Mouse (Mus musculus): ENCODE measurements around the gene Colca2. TPM values are rescaled to one million over a fixed set of nuclear protein-coding genes. Genes with fewer than 3 reads are reported as not detected.

Colca2 gene
- 1 to 10 TPM in 1 of 2 experiments, under 1 TPM in 1; 0.46 to 1.0 TPM for total RNA-seq (2021)

DNA sequence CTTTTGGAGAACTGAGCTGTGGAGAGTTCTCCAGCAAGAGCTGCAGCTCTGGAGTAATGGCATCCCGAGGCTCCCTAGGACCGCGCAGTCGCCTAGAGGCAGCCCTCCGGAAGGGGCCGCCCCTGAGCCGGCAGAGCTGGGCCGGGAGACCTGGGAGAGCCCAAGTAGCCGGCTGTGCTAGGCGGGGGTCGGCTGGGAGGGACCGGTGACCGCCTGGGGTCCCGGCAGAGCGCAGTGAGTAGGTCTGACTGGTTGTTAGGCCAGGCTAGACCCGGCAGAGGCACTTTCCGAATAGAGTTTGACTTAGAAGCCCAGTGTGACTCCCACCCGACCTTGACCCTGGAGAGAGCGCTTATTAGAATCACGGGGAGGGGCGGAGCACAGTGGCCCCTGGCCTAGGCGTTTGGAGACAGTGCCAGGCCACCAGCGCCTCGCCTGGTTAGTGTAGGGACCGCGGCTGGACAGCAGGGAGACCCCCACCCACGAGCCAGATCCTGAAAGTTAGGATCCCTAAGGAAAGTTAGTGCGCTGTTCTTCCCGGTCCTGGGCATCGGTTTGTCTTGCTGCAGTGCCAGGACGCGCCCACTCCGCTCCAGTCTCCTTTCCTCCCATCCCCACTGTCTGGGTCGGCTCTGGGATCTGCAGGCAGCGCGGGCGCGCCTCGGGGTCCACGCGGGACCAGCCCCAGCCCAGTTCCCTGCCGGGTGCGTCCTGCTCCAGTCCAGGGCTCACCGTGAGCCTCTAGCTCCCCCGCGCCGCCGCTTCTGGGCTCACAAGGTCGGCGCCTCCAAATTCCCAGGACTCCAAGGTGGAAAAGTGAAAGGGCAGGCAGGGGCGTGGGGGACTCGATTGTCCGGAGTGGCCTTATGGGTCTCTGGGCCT is at the start of gene Colca2:
Colca2 (minus strand) TSS at position 70 of the 882 bp plus-strand sequence.
- intact Hi-C loops (cut with DNase I), result no loop called here
- peak; percentile 70 for DNase-seq

DNA sequence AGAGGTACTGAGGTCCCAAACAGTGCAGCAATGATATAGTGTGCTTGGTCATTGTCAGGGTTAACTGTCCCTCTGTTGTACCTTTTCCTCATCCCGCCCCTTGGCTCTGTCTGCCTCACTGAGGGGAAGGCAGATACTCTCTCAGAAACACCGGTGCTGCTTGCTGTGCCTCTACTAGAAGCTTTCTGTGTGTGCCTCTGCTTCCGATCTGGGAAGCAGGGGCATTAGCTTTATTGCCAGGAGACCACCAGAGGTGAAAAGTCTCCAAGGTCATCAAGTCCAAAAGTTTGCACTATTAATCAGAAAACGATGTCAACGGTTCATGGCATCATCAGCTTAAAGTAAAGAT is 49.2 kb upstream of the Colca2 start:
- no peak for DNase-seq
- intact Hi-C loops (cut with DNase I), result no loop called here

DNA sequence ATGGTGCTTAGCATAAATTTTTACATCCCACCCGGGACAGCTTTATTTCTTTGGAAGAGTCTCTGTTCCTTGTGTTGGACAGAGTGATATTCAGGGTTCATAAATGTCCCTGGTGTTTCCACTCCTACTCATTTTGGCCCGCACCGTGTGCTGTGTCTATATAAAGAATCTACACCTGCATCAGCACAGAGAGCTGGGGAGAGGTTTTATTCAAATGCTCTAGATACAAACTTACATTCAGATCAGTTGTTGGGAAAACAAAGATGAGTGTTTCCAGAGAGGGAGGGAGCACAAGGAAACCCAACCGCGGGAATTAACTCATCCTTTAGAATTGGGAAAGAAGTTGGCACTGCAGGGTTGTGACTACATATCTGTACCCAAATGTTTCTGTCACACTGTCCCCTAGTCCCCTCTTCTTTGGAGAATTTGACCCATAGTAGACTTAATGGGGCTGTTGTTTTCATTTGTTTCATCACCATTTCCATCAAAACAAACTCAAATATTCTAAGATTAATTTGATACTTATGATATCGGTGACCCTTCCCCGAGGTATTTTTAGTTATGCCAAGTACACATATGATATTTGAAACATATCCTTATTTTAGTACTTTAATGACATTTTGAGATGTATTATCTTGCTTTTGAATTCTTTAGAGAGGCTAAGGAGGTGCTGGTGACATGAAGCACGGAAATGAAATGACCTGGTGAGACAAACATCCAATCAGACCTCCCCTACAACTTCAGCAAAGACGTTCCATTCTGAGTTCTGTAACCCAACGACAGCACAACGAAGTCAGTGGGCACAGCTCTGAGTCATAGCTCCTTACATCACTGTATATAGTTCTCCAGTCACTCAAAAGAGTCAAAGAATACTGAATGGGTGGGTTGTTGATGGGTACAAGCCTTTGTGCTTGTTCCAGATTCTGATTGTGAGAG is 48.5 kb upstream of the Colca2 start:
- DNase-seq, result no peak
- intact Hi-C loops (cut with DNase I), result no loop called here

DNA sequence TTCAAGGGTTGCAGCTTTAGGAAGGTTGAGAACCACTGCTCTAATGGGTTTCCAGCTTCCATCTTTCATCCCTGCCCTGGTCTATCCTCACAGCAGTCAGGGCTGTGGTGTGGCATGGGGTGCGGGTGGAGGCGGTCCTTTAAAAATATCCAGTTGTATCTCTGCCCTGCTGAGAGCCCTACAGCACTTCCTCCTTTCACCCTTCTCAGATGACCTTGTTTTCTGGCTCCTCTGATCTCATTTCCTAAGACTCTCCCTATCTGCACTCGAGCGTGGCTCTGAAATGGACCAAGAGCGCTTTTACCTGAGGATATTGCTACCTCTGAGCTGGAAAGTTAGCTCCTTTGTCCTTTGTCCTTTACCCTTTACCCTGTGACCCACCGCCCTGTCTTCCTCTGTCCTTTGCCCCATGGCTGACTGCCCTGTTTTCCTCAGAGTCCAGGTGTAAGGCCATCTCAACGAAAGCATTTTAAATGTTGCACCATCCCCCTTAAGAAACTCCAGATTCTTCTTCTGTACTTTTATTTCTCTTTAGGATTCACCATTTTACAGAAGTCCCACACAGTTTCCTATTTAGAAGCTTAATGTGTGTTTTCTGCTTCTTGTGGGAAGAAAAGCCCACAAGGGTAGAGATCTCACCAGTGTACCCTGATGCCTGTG is 46.2 kb upstream of the Colca2 start:
- intact Hi-C loops (cut with DNase I), result no loop called here
- no peak for DNase-seq

DNA sequence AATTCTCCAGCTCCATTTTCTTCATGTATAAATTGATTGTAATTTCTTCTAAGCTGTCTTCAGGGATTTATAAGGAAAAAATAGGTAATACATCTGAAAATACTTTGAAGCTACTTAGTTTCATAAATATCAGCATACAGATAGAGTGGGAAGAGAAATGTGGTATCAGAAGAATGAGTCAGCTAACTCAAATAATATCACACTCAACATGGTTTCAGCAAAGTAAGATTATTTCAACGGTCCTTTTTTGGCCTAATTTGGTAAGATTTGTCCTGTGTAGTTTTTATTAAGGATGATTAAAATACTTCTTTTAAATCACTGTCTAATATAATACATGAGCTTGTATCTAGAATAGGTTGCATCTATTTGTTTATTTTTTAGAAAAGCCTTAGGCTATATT is 41.7 kb upstream of the Colca2 start:
- intact Hi-C loops (cut with DNase I), result no loop called here
- no peak for DNase-seq

DNA sequence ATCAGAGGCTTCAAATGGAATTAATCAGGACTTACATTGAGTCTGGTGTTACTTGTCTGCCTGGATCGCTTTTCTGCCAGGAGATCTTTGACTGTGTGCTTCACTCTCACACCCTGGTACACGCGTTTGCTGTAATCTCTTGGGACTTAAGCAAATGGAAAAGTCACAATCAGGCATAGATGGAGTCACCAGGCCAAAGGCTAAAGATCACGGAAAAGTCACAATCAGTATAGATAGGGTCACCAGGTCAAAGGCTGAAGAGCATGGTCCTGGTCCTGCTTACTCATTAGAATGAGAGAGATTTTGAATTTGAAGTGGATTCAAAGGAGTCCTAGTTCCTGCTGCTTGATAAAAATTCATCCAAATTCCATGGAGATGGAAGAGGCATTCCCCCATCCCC is 39.9 kb upstream of the Colca2 start:
- no peak for DNase-seq
- intact Hi-C loops (cut with DNase I), result no loop called here

DNA sequence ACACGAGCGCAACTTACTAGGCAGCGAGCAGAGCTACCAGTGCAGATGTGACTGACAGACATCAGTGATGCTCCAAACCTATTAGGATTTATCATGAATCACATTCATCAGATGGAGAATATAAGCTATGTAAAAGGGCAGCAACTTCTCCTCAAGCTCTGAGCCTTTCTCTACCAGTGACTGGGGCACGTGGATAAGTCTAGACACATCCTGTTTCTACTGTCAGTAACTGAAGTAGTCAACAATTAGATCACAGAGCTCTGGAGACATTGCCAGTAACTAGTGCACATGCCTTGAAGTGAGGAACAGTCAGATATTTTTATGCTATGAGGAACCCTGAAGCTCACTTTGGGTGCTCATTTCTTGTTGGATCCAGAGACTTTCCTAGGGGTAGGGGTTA is 39.0 kb upstream of the Colca2 start:
- DNase-seq, result no peak
- intact Hi-C loops (cut with DNase I), result no loop called here

DNA sequence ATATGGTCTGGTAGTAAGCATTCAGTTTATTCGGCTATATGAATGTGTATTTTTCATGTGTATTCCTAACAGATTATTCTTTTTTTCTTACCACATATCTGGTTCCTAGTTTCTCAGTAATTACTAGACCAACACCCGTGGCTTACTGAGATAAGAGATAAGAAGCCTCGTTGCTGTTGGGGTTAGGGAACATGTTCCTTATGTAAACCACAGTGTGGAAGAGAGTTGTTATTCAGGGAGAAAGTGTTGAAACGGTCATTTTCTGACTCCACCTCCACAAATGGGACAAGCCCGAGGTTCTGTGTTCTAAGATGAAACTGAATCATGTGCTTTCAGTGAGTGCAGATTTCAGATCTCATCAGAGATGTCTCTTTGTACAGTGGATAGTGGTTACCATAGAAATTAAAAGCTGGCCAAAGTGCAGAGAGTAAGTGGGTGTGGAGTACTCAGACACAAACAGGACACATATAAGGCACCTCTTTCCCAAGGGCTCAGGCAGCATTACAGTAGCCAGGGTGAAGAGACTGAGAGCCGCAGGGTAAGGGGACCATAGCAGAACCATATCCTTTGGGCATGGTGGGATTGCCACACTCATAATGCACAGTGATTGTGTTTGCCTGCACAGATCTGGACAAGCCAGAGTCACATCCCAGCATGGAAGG is 37.2 kb upstream of the Colca2 start:
- intact Hi-C loops (cut with DNase I), result no loop called here
- DNase-seq, result no peak

DNA sequence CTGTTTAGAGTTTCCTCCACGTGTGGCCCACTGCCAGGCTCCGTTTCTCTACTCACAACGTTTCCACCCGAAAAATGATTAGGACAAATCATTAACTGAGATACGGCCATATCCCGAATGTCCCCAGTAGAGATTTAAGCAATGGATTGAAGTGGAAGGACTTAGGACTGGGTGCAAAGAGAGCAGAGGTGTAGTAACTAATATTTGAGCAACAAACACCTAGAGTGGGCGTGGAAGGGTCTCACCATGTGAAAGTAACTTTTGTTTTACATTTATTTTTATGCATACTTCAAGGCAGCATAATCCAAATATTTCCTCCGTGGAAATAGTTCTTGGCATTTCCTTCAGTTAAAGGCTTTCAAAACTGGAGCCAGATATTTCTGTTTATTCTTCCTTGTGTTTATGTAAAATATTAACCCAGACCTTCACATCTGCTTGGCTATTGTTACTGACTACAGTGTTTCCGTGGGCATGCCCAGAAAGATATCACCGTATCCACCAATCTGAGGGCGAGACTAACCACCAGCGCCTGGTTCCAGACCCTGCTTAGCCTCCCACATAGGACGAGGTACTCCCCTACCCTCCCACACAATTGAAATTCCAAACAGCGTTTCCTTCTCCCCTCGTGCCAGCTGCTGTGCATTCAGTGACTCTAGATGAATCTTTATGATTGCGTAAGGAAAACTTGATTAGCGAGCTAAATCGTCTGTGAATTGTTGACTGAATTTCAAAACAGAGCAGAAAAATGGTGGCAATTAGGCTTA is 34.4 kb upstream of the Colca2 start:
- DNase-seq, result no peak
- intact Hi-C loops (cut with DNase I), result no loop called here

DNA sequence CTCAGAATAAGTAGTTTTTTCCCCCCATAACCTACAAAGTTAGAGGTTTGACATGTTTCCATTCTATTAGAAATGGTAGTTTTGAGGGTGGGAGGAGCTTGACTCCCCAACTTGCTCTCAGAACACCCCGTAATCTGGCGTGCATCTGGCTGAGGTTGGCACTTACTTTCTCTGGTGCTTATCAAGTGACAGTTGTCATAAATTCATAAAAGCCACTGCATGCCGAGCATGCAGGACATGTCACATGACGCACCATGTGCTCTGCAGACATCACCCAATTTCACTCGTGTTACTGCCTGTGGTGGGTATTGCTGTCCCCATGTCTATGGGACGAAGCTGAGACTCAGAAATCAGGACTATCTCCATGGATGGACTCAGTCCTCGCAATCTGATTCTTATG is 32.1 kb upstream of the Colca2 start:
- DNase-seq, result no peak
- intact Hi-C loops (cut with DNase I), result no loop called here

DNA sequence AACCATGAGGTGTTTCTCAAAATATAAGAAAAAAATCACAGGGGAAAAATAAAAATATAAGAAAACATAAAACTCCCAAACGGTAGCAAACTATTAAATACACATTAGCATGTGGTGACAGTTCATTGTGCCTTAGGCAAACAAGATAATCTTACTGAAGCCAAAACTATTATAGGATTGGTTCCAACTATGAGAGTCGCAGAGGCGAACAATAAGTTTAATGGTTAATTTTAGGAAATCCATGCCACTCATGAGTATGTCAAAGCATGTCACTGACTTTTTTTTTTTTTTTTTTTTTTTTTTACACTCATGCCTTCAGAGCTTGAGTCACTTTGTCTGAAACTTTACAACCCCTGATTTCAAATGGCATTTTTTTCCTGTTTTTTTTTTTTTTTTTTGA is 28.0 kb upstream of the Colca2 start:
- intact Hi-C loops (cut with DNase I), result no loop called here
- no peak for DNase-seq

DNA sequence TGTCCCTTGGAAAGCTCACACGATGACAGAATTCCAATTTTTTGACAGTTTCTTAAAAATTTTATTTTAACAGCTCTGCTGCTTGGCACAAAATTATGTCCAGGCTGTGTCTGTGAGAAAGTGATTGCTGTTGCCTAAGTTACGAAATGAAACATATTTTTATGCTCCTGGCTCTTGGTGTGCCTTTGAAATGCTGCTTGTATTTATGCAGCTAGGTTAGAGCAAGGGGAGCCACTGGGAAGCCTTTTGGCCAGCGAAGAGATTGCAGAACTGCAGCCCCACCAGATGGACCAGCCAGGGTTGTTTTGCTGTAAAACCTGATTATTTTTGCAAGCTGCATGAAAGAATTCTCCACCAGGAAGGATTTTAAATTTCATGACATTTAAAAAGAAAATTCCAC is 26.8 kb upstream of the Colca2 start:
- no peak for DNase-seq
- intact Hi-C loops (cut with DNase I), result no loop called here

DNA sequence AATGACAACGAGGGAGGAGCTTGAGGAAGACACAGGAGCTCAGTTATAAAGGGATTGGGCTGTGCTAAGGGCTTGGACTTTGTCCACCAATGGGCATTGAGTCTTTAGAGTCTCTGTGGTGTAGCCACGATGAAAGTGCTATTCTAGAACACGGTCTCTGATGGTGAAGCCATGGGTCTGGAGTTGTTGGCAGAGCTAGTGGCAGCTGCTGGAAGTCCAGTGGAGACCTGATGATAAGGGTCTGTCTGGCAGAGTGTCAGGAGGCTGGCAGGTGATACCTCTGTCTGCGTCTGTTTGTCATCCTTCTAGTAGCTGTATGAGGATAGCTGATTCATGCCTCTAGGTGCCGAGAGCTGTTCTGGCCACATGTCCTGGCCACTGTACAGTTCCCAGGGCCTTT is 25.6 kb upstream of the Colca2 start:
- intact Hi-C loops (cut with DNase I), result no loop called here
- no peak for DNase-seq

DNA sequence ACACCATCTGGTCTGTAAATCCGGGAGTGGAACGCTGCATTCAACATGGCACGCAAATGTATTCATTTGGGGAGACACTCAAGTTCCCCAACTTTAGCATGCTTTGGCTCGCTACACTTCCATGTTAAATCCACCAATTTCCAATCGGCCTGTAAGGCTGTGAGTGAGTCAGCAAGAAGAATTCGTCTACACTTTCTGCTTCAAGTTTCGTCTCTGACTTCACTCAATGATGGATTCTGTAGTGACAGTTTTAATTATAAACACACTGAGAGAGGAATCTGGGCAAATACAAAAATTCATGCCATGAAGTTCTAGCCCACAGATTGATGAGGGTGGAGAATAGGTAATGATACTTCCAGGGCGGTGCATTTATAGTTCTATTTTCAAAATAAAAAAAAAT is 15.2 kb upstream of the Colca2 start:
- intact Hi-C loops (cut with DNase I), result loop anchor here (2.0 kb wide), 1 partner anchor 133 kb away; no protein-coding TSS in a partner anchor
- no peak for DNase-seq

DNA sequence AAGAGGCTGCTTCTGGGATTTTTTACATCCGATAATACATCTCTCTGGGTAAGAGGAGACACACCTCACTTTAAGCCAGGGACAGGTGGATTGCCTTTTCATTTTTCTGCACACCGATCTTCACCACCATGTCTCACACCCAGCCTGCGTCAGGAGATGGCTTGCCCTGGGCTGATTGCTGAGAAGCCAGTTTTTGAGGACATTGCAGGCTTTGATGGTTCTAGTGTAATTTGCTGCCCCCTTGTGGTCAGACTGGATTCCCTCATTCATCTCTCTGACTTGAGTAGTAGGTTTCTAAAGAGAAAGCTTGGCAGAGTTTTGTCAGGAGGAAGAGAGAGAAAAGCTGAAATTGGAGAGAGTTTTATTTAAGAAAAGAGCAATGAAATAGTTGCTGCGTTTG is 14.3 kb upstream of the Colca2 start:
- DNase-seq, result peak; percentile 80
- intact Hi-C loops (cut with DNase I), result loop anchor here (2.0 kb wide), 1 partner anchor 132 kb away; no protein-coding TSS in a partner anchor

DNA sequence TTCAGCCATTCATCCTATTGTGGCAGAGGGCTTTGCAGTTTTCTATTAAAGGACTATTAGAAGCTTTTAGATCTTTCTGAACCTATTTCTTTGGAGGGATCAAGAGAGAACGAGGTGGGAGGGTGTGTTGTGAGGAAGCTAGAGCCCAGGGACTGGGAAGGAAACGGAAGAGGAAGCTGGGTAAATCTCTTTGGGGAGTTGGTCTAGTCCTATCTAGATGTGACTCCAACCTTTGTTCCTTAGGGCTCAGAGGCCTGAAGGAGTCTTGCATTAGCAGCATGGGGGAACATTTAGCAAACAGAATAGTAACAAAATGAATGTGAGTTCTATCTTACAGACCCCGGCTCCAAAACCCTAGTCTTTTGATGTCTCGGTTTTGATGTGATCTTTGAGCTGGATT is 12.6 kb upstream of the Colca2 start:
- intact Hi-C loops (cut with DNase I), result no loop called here
- DNase-seq, result no peak

DNA sequence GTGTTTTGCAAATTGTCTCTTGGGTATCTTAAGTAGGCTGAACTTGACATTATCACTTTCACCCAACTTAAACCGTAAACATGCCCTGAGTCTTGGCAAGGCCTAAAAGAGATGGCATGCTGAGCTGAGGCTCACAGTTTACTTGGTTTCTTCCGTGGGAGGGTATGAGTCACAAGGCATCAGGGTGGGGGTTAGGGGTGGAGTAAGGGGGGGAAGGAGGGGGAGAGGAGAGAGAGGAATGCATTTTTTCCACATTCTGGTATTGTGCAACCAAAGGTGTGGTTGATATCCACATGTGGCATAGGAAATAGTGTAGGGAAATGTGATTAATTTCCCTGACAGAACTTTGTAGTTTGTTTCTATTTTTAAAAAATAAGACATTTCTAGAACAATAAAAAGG is 7.7 kb upstream of the Colca2 start:
- DNase-seq, result no peak
- intact Hi-C loops (cut with DNase I), result no loop called here

DNA sequence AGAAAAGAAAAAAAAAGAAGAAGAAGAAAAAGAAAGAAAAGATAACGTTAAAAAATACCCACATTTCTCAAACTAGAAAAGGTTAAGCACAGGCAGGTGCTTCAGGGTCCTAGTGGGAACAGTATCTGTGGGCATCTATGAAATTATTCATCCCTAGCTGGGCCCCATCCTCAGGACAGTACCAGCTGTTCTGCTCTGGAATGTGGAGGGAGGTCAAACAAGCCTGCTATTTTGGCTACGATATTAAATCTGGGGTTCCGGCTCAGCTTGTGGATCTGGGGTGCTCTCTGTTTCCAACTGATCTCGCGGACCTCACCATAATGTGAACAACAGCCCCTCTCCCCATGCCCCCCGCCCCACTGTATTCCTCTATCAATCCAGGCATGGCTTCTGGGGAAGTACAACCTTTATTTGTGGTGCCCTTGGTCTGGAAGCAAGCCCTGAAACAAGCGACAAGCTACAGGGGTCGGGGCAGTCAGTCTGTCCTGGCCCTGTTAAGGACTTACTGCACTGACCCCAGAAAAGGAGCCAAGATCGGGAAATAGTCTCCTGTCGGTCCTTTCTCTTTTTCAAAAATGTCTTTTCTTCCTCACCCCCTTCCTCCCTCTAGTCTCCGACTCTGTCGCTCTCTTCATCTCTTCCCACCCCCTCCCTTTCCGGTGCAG is 403 bp downstream of the Colca2 start:
- intact Hi-C loops (cut with DNase I), result no loop called here
- DNase-seq, result no peak

DNA sequence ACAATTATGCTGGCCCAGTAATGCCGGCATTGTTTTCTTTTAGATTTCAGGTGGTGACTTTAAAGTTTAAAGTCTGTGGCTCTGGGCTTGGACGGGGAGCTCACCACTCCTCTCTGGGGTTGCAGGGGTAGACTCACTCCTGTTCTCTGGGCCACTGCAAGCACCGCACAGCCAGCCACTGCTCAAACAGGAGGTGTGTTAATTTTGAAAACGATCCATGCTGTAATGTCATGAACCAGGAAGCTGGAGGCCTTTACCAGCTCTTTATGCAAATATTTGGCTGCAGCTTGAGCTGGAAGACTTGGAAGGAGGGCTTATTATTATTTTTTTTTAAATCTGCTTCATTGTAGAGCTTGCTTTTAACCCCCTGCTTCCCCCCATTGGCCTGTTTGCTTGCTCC is 3.7 kb downstream of the Colca2 start:
- no peak for DNase-seq
- intact Hi-C loops (cut with DNase I), result no loop called here

Measured in left cerebral cortex, postnatal 4 days (tissue).